Mouse (Mus musculus) olfactory bulb, adult 2 months (tissue): ENCODE measurements around the gene Wfs1. TPM values are rescaled to one million over a fixed set of nuclear protein-coding genes. Genes with fewer than 3 reads are reported as not detected.

Source experiments
- H3K27ac ChIP-seq: fragments of 200-500 bp; 2 replicates; pipeline ENCODE4 v1.5.1; 2012; ENCODE audit warnings: low read depth, low read length; ENCODE audit not compliant: insufficient read depth
- H3K4me1 ChIP-seq: fragments of 200-500 bp; 2 replicates; pipeline ENCODE4 v1.6.1; 2012; ENCODE audit warnings: low read length; ENCODE audit not compliant: control insufficient read depth, insufficient read depth
- H3K4me3 ChIP-seq: fragments of 200-500 bp; 2 replicates; pipeline ENCODE4 v1.5.1; 2012; ENCODE audit warnings: mild to moderate bottlenecking, low read depth, low read length, moderate library complexity; ENCODE audit not compliant: insufficient read depth
- CTCF ChIP-seq: fragments of 200-500 bp; IDR thresholded peaks from 2 replicates; pipeline ENCODE4 v1.5.1; 2012; ENCODE audit warnings: low read depth, mild to moderate bottlenecking, low read length, moderate library complexity; ENCODE audit not compliant: insufficient read depth
- POLR2A ChIP-seq: fragments of 200-500 bp; IDR thresholded peaks from 2 replicates; pipeline ENCODE4 v1.6.1; 2012; ENCODE audit warnings: mild to moderate bottlenecking, low read depth, low read length, moderate library complexity; ENCODE audit not compliant: insufficient read depth
- WGBS: fragments of 180-500 bp; shearing (Covaris S2); methylation state at CpG from one replicate; pipeline ENCODE4 v1.1.7; 2018; 5-methylcytosine and 5-hydroxymethylcytosine counted together
- polyA plus RNA-seq: library from polyadenylated mRNA; stranded (reverse); fragments of >200 nt; gene quantifications from 2 replicates; pipeline ENCODE4 v1.2.4, GENCODE M21; 2012; ENCODE audit warnings: low replicate concordance; ENCODE audit not compliant: missing spikeins, insufficient read depth, insufficient read length

Wfs1 gene
- polyA plus RNA-seq, 1 experiment, result not detected

GRCm38 (mm10) chr5:36928701-36929100 is 60.3 kb downstream of the Wfs1 start:
- 57% methylated on average over 4 of the region's 4 CpGs for WGBS
- H3K4me1 ChIP-seq, result peaks cover 19% of the 10 kb centered on the region
- H3K4me3 ChIP-seq, result no peak overlapping the region
- no peak for TF ChIP-seq CTCF
- TF ChIP-seq POLR2A, result no peak
- no peak overlapping the region for H3K27ac ChIP-seq

GRCm38 (mm10) chr5:36923826-36924700 is 64.9 kb downstream of the Wfs1 start:
- 12% methylated on average over 11 of the region's 11 CpGs for WGBS
- H3K27ac ChIP-seq, result peak overlapping the region; percentile 68
- peaks cover 47% of the 10 kb centered on the region for H3K4me1 ChIP-seq
- no peak overlapping the region for H3K4me3 ChIP-seq
- TF ChIP-seq CTCF (no peak), POLR2A (no peak)

DNA sequence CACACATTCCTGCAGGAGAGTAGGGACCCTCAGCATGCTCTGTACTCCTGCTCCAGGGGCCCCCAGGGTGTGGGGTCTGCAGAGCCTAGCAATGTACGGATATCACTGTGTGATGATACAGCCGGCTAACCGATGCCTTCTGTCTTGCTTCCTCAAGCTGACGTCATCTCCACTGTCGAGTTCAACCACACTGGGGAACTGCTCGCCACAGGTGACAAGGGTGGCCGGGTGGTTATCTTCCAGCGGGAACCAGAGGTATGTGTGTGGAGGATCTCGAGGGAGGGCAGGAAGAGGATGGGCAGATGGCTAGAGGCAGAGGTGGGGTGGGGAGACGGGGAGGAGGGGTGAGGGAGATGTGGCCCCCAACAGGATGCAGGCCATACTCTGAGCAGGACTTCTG is 66.2 kb downstream of the Wfs1 start:
- WGBS, result 53% methylated on average over 10 of the region's 10 CpGs
- Histone ChIP-seq H3K27ac (0 out of 2 replicates have a peak overlapping the region, but pooled peaks have one; percentile 1), H3K4me1 (peaks cover 59% of the 10 kb centered on the region), H3K4me3 (no peak overlapping the region)
- TF ChIP-seq POLR2A (no peak), CTCF (no peak)

- TF ChIP-seq CTCF (no peak), POLR2A (no peak)
- Histone ChIP-seq H3K4me1 (peaks cover 68% of the 10 kb centered on the region), H3K27ac (no peak overlapping the region), H3K4me3 (no peak overlapping the region)
- WGBS, result 85% methylated on average over 1 of the region's 1 CpGs
Measured at GRCm38 (mm10) chr5:36921871-36922270, 67.1 kb downstream of the Wfs1 start.

DNA sequence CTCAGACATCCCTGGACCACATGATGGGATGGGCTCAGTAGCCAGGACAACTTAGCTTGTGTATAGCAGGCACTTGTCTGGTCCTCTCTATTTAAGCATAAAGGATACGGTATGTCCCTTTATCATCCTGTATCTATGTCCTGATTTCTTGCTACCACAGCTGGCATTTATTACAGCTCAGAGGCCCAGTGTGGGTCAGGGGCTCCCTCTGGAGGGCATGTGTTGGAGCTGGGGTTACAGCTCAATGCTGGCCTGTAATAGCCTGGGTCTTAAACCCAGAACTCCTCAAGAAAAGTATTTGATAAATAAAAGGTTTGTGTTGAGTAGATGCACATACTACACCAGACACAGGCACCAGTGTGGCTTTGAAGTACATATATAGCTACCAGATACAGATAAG is 68.9 kb downstream of the Wfs1 start:
- Histone ChIP-seq H3K4me3 (no peak overlapping the region), H3K4me1 (peaks cover 75% of the 10 kb centered on the region), H3K27ac (no peak overlapping the region)
- WGBS, result 42% methylated on average over 1 of the region's 1 CpGs
- peak; percentile 60 for TF ChIP-seq CTCF
- no peak for TF ChIP-seq POLR2A

- no peak for TF ChIP-seq CTCF
- TF ChIP-seq POLR2A, result no peak
- H3K27ac ChIP-seq, result no peak overlapping the region
Measured at GRCm38 (mm10) chr5:36918016-36918415, 71.0 kb downstream of the Wfs1 start.

DNA sequence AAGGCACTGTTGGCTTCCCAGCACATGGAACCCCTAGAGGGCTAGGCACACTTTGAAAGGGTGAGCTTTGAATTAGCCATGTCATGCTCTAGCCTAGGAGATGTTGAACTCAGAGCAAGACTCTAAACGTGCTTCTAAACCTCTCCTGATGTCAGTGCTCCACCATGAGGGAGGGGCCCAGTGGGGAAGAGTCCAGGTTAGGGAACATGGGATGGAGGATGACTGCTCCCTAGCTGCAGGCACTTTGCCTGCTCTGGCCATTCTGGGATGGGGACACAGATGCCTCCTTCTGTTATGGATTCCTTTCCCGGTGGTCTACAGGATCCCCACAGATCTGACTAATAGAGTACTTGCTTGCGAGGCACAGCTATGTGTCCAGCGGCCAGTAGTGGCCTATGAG is 71.8 kb downstream of the Wfs1 start:
- WGBS, result 74% methylated on average over 4 of the region's 4 CpGs

More at GRCm38 (mm10) chr5:36918016-36918415, 71.0 kb downstream of the Wfs1 start:
- H3K4me1 ChIP-seq, result peaks cover 64% of the 10 kb centered on the region
- no peak overlapping the region for H3K4me3 ChIP-seq
- 84% methylated on average over 7 of the region's 7 CpGs for WGBS

GRCm38 (mm10) chr5:36916581-36916980 is 72.4 kb downstream of the Wfs1 start:
- Histone ChIP-seq H3K27ac (no peak overlapping the region), H3K4me1 (peaks cover 63% of the 10 kb centered on the region), H3K4me3 (no peak overlapping the region)
- TF ChIP-seq POLR2A (no peak), CTCF (no peak)
- WGBS, result 90% methylated on average over 4 of the region's 4 CpGs

More for the DNA sequence above, 71.8 kb downstream of the Wfs1 start:
- Histone ChIP-seq H3K4me3 (no peak overlapping the region), H3K4me1 (peaks cover 63% of the 10 kb centered on the region), H3K27ac (no peak overlapping the region)
- TF ChIP-seq POLR2A (no peak), CTCF (no peak)

Other genes with a start within 250 kb of the Wfs1 start
- gene Bloc1s4, start 240.6 kb downstream of the Wfs1 start, polyA plus RNA-seq, result not detected in 2 replicates
- 561 TPM in 1 of 2 replicates, not detected in the other for gene Mrfap1, start 192.4 kb downstream of the Wfs1 start, polyA plus RNA-seq
- not detected in 2 replicates for gene Man2b2, start 158.6 kb downstream of the Wfs1 start, polyA plus RNA-seq
- 124 TPM in 1 of 2 replicates, not detected in the other for gene Ppp2r2c, start 120.7 kb downstream of the Wfs1 start, polyA plus RNA-seq
- not detected in 2 replicates for gene Gm1043, start 96.2 kb upstream of the Wfs1 start, polyA plus RNA-seq